Mouse (Mus musculus): ENCODE measurements around the gene Capn5.

The Capn5 gene

GRCm38 (mm10) chr7:98176322-98177070 lies 1.6 kb downstream of the Capn5 start:
- no peak for DNase-seq (ENCODE audit: low read depth, low spot score)

GRCm38 (mm10) chr7:98174883-98175755 lies 3.0 kb downstream of the Capn5 start:
- DNase-seq (ENCODE audit: low read depth, low spot score), result no peak

GRCm38 (mm10) chr7:98173408-98173807 lies 4.7 kb downstream of the Capn5 start:
- no peak for DNase-seq (ENCODE audit: low read depth, low spot score)

GRCm38 (mm10) chr7:98172661-98173060 lies 5.4 kb downstream of the Capn5 start:
- no peak for DNase-seq (ENCODE audit: low read depth, low spot score)

GRCm38 (mm10) chr7:98171141-98172073 lies 6.7 kb downstream of the Capn5 start:
- no peak for DNase-seq (ENCODE audit: low read depth, low spot score)

- no peak for DNase-seq (ENCODE audit: low read depth, low spot score)
Observed at GRCm38 (mm10) chr7:98164999-98165528, 13.0 kb downstream of the Capn5 start.

GRCm38 (mm10) chr7:98164382-98164998 lies 13.6 kb downstream of the Capn5 start:
- no peak for DNase-seq (ENCODE audit: low read depth, low spot score)

GRCm38 (mm10) chr7:98163700-98164099 lies 14.4 kb downstream of the Capn5 start:
- no peak for DNase-seq (ENCODE audit: low read depth, low spot score)

- no peak for DNase-seq (ENCODE audit: low read depth, low spot score)
Observed at GRCm38 (mm10) chr7:98162239-98162638, 15.8 kb downstream of the Capn5 start.

- no peak for DNase-seq (ENCODE audit: low read depth, low spot score)
Observed at GRCm38 (mm10) chr7:98160041-98160740, 17.9 kb downstream of the Capn5 start.

GRCm38 (mm10) chr7:98158481-98158880 lies 19.6 kb downstream of the Capn5 start:
- DNase-seq (ENCODE audit: low read depth, low spot score), result no peak

GRCm38 (mm10) chr7:98157636-98158332 lies 20.3 kb downstream of the Capn5 start:
- no peak for DNase-seq (ENCODE audit: low read depth, low spot score)

GRCm38 (mm10) chr7:98156280-98156665 lies 21.8 kb downstream of the Capn5 start:
- no peak for DNase-seq (ENCODE audit: low read depth, low spot score)

- peak; percentile 50 for DNase-seq (ENCODE audit: low read depth, low spot score)
Observed at GRCm38 (mm10) chr7:98155546-98156279, 22.4 kb downstream of the Capn5 start.

GRCm38 (mm10) chr7:98153892-98154291 lies 24.2 kb downstream of the Capn5 start:
- no peak for DNase-seq (ENCODE audit: low read depth, low spot score)

- DNase-seq (ENCODE audit: low read depth, low spot score), result no peak
Observed at GRCm38 (mm10) chr7:98153345-98153744, 24.7 kb downstream of the Capn5 start.

GRCm38 (mm10) chr7:98152400-98152799 lies 25.7 kb downstream of the Capn5 start:
- no peak for DNase-seq (ENCODE audit: low read depth, low spot score)

GRCm38 (mm10) chr7:98150525-98150924 lies 27.5 kb downstream of the Capn5 start:
- no peak for DNase-seq (ENCODE audit: low read depth, low spot score)

GRCm38 (mm10) chr7:98149802-98150201 lies 28.3 kb downstream of the Capn5 start:
- no peak for DNase-seq (ENCODE audit: low read depth, low spot score)

Measured in embryo, embryonic 11.5 days (tissue).